Mouse (Mus musculus) liver, embryonic 12.5 days (tissue): ENCODE results near the gene Rag1. TPM values are rescaled to one million over a fixed set of nuclear protein-coding genes. Genes with fewer than 3 reads are reported as not detected.

Source experiments
- ATAC-seq: fragments of 200-750 bp; cut with Nextera tagmentation; 2 replicates; pipeline ENCODE4 v1.8.0; 2017; ENCODE audit warnings: moderate number of reproducible peaks, mild to moderate bottlenecking, moderate library complexity
- H3K27ac ChIP-seq: fragments of 300-500 bp; sonication (generic); 2 replicates; pipeline ENCODE4 v1.5.1; 2016; ENCODE audit warnings: mild to moderate bottlenecking
- H3K27me3 ChIP-seq: fragments of 300-500 bp; sonication (generic); replicated peaks from 2 replicates; pipeline ENCODE4 v1.6.1; 2016; ENCODE audit warnings: mild to moderate bottlenecking, moderate library complexity
- H3K36me3 ChIP-seq: fragments of 300-500 bp; sonication (generic); 2 replicates; pipeline ENCODE4 v1.6.1; 2016; ENCODE audit warnings: mild to moderate bottlenecking, moderate library complexity
- H3K4me1 ChIP-seq: fragments of 300-500 bp; sonication (generic); 2 replicates; pipeline ENCODE4 v1.6.1; 2016
- H3K4me2 ChIP-seq: fragments of 300-500 bp; sonication (generic); 2 replicates; pipeline ENCODE4 v1.6.1; 2016; ENCODE audit warnings: mild to moderate bottlenecking, moderate library complexity
- H3K4me3 ChIP-seq: fragments of 300-500 bp; sonication (generic); 2 replicates; pipeline ENCODE4 v1.5.1; 2016; ENCODE audit warnings: mild to moderate bottlenecking, moderate library complexity
- H3K9ac ChIP-seq: fragments of 300-500 bp; sonication (generic); 2 replicates; pipeline ENCODE4 v1.6.1; 2016; ENCODE audit warnings: mild to moderate bottlenecking, moderate library complexity
- H3K9me3 ChIP-seq: fragments of 300-500 bp; sonication (generic); replicated peaks from 2 replicates; pipeline ENCODE4 v1.6.1; 2016; ENCODE audit warnings: mild to moderate bottlenecking, moderate library complexity
- WGBS: fragments of 180-500 bp; shearing (Covaris S2); methylation state at CpG from one replicate; pipeline ENCODE4 v1.1.7; 2016; ENCODE audit not compliant: insufficient replicate concordance; 5-methylcytosine and 5-hydroxymethylcytosine counted together
- polyA plus RNA-seq: library from polyadenylated mRNA; unstranded; fragments of >200 nt; fragmentation: Nextera tagmentation; extraction: Ambion mirVana; gene quantifications from 2 replicates; pipeline ENCODE4 v1.2.1, GENCODE M21; 2016

The Rag1 gene
- polyA plus RNA-seq, 1 experiment from 2014 or later = 0.04 TPM

DNA sequence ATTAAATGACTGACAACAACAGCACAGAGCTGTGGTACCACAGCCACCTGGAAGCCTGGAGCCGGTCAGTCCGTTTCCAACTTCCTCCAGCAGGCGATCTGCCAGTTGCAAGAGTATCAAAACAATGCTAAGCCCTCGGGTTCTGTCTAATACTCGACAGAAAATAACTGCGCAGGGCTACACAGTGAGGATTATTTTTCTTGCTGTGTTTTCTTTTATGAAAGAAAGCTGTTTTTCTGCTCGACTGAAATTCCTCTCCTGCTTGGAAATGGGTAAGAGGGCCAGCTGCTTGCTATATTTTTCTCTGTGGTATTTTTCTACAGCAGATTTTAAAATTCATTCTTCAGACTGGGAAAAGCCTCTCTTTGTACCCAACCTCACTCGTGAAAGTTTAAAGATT is 48.6 kb downstream of the Rag1 start:
- H3K4me2 ChIP-seq = no peak overlapping the region
- no peak for ATAC-seq
- no peaks in the 10 kb centered on the region for H3K4me1 ChIP-seq
- no peaks in the 10 kb centered on the region for H3K9me3 ChIP-seq
- 57% methylated on average over 8 of the region's 8 CpGs for WGBS
- H3K36me3 ChIP-seq = no peaks in the 10 kb centered on the region
- no peaks in the 10 kb centered on the region for H3K27me3 ChIP-seq
- no peak overlapping the region for H3K4me3 ChIP-seq
- no peak overlapping the region for H3K27ac ChIP-seq
- H3K9ac ChIP-seq = no peak overlapping the region

DNA sequence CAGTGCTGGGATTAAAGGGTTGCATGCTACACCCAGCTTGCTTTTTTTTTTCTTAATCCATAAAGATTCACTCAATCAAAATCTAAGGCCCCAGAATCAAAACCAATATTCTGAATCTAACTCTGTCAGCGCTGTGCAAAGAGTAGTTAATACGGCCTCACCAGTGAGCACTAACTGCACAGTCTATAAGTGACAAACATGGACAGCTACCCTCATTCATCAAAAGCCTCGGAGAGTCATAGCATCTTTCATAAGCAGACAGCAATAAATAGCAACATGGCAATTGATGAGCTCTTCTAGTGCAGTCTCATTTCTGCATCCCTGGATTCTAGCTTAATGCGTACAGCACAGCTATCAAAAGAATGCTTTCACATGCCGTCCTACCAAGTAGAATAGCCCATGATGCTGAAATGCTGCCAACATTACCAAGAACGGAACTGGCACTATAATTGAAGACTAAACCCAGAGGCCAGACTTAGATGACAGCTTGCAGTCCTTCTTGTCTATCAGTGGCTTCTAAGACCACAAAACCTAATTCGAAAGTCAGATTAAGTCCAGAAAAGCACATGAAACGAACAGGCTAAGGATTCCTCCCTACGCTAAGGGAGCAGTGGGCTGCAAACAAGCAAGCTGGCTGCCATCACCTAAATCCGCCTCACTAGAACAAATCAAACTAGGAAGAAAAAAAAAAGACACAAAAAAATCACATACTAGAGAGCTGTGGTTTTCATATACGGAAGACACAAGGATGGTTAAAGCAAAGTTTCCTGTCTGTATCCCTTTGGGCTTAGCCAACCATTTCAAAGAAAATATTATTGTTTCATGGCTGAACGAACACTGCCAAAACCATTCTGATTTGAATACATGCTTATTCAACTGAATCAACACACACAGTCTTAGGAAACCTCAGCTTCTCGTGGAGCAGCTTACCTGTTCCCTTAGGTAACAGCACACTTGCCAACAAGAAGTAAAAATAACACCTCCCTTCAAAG is 50.8 kb downstream of the Rag1 start:
- Histone ChIP-seq H3K4me2 (no peak overlapping the region), H3K36me3 (no peaks in the 10 kb centered on the region), H3K27me3 (no peaks in the 10 kb centered on the region), H3K27ac (no peak overlapping the region), H3K9ac (no peak overlapping the region), H3K4me3 (no peak overlapping the region), H3K9me3 (no peaks in the 10 kb centered on the region), H3K4me1 (no peaks in the 10 kb centered on the region)
- ATAC-seq = no peak
- 71% methylated on average over 13 of the region's 13 CpGs for WGBS

DNA sequence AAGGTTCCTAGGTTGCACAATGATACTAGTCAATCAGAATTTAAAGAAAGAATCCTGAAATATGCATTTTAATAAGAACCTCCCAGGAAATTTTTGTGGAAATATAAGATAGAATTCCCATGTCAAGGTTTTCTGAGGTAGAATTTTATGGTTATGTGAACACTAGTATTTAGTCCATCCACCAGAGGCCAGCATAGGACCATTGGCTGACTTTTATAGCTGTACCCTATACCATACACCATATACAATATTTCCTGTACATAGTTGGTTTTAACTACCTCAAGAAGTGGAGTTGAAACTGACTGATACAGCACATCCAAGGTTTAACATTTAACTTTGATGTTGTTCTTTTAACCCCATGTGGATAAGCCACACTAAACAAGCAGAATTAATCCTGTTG is 52.1 kb downstream of the Rag1 start:
- Histone ChIP-seq H3K9ac (no peak overlapping the region), H3K4me3 (no peak overlapping the region), H3K36me3 (no peaks in the 10 kb centered on the region), H3K27me3 (no peaks in the 10 kb centered on the region), H3K4me1 (no peaks in the 10 kb centered on the region), H3K27ac (no peak overlapping the region), H3K4me2 (no peak overlapping the region), H3K9me3 (no peaks in the 10 kb centered on the region)
- no peak for ATAC-seq

DNA sequence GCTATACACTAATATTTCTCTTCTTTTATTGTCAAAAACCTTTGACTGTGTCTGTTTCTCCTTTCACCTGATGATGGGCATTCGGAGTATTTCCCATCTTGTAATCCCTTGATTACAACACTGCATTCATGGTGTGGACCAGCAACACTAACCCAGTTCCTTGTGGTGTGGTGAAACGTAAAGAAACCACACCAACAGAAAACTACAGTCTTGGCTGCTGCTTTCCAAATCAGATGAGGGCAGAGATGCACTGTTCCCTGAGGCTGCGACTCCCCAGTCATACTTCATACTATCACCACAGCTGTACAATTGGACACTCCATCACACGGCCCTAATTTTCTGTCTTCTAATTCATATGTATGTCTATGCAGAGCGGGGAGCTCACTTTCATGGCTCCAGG is 54.6 kb downstream of the Rag1 start:
- H3K27me3 ChIP-seq = no peaks in the 10 kb centered on the region
- H3K4me2 ChIP-seq = no peak overlapping the region
- H3K27ac ChIP-seq = no peak overlapping the region
- H3K4me3 ChIP-seq = no peak overlapping the region
- WGBS = 68% methylated on average over 5 of the region's 5 CpGs
- no peaks in the 10 kb centered on the region for H3K4me1 ChIP-seq
- no peak for ATAC-seq
- H3K36me3 ChIP-seq = no peaks in the 10 kb centered on the region
- no peak overlapping the region for H3K9ac ChIP-seq
- no peaks in the 10 kb centered on the region for H3K9me3 ChIP-seq

DNA sequence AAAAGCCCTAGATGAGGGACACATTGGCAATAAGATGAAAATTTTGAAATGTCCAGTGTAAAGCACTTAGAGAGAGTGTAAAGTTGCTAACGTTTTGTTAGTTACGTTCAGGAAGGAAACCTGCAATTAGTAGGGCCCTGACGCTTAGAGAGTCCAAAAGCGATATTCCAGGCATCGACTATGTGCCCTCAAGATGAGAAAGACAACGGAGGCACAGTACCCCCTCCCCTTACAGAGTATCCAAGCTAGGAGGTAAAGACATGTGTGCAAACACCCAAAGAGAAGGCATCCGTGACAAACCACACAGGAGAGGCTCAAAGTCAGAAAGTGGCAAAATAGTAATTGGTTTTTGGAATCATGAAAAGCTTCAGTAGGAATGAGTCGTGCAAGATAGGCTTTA is 56.4 kb downstream of the Rag1 start:
- Histone ChIP-seq H3K9ac (no peak overlapping the region), H3K4me3 (no peak overlapping the region), H3K4me1 (no peaks in the 10 kb centered on the region), H3K27ac (no peak overlapping the region), H3K27me3 (no peaks in the 10 kb centered on the region), H3K4me2 (no peak overlapping the region), H3K9me3 (no peaks in the 10 kb centered on the region), H3K36me3 (no peaks in the 10 kb centered on the region)
- no peak for ATAC-seq
- 72% methylated on average over 8 of the region's 8 CpGs for WGBS

DNA sequence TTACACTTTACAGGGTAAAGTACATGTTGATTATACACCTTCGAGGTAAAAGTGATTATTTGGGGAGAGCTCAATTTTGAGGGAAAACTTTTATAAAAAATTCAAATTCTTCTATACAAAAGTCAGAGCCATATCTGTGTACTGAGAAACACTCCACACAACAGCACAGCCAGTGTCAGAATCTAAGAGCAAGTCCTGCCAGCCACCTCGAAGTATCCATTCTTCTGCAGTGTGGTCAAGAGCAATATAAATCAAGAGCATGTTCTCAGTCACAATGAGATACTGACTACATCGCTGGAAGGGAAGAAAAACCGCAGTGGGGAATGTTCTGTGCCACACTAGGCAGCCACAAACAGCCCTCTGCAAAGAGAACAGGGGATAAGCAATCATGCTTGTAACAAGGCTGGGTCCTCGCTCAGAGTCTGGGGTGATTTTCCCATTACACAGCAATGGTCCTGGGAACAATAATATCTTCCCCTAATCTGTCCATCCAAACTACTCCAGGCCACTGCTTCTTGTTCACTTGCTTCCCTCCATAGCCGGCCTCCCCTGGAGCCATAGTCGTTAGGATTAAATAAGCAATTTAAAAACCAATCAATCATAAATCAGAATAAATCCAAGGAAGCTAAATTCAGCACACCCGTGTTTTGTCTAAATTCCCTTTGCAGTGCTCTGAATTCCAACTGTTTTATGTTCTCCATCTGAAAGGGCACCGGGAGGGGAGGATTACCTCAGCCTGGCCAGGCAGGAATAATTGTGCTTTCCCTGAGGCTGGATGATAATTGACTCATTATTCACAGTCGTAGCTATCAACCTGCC is 57.1 kb downstream of the Rag1 start:
- WGBS = 58% methylated on average over 10 of the region's 10 CpGs
- H3K27ac ChIP-seq = no peak overlapping the region
- H3K9ac ChIP-seq = no peak overlapping the region
- H3K36me3 ChIP-seq = no peaks in the 10 kb centered on the region
- no peak overlapping the region for H3K4me3 ChIP-seq
- no peaks in the 10 kb centered on the region for H3K9me3 ChIP-seq
- ATAC-seq = no peak
- H3K4me1 ChIP-seq = no peaks in the 10 kb centered on the region
- no peaks in the 10 kb centered on the region for H3K27me3 ChIP-seq
- H3K4me2 ChIP-seq = no peak overlapping the region

DNA sequence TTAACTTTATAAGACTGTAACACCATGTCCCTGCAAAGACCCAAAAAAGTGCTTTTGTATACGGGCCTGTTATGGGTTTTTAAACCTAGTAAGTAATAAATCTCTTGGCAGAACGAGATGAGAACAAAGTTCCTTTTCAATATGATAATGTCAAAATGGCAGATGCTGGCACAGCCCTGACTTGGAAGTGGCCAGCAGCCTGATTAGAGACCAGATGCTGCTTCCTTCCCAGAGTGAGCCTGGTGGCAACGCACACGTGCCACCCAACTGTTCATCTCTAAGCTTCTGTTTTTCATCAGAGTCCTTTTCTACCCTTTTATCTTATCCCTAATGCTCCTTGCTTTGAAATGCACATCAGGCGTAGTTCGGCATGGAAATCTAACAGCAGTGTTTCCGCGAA is 57.9 kb downstream of the Rag1 start:
- no peaks in the 10 kb centered on the region for H3K9me3 ChIP-seq
- H3K9ac ChIP-seq = no peak overlapping the region
- no peaks in the 10 kb centered on the region for H3K4me1 ChIP-seq
- no peaks in the 10 kb centered on the region for H3K36me3 ChIP-seq
- ATAC-seq = no peak
- H3K27me3 ChIP-seq = no peaks in the 10 kb centered on the region
- no peak overlapping the region for H3K4me2 ChIP-seq
- H3K4me3 ChIP-seq = no peak overlapping the region
- 65% methylated on average over 8 of the region's 8 CpGs for WGBS
- H3K27ac ChIP-seq = no peak overlapping the region

Other genes starting within 250 kb of the Rag1 start
- gene Rag2, start 24.8 kb downstream of the Rag1 start, polyA plus RNA-seq = 0.30 and 0.37 TPM in 2 replicates
- 21.8 and 22.2 TPM in 2 replicates for gene B230118H07Rik, start within 50 bp of the Rag1 start, polyA plus RNA-seq
- 6.3 and 7.2 TPM in 2 replicates for gene Traf6, start 28.9 kb upstream of the Rag1 start, polyA plus RNA-seq
- gene Prr5l, start 233.5 kb upstream of the Rag1 start, polyA plus RNA-seq = 5.1 and 5.5 TPM in 2 replicates
- 28.8 and 29.0 TPM in 2 replicates for gene Commd9, start 236.7 kb upstream of the Rag1 start, polyA plus RNA-seq